ENCODE assay signal across 20 mouse cellular contexts in genomic region chr1:34863323-34863722, GRCm38 (mm10). TPM values are rescaled to one million over a fixed set of nuclear protein-coding genes. Genes with fewer than 3 reads are reported as not detected.
DNase-seq lines count a peak whose midpoint lies in the region; ATAC-seq and TF ChIP-seq lines count a peak whose summit lies in the region.
"Had no signal": no experiment of that assay in that cellular context is flagged by ENCODE, and none has a peak within 500 bp of the region (broad histone marks: within the 10 kb centered on the region; RNA-seq: fewer than 3 reads in every experiment).

No protein-coding gene starts in this region.

- peaks cover 39% of the 10 kb centered on the region for H3K36me3 ChIP-seq in kidney, embryonic 15.5 days
- H3K36me3 ChIP-seq in kidney, embryonic 16.5 days (ENCODE audit: insufficient read depth, low read length): peaks cover 20% of the 10 kb centered on the region
- no peaks in the 10 kb centered on the region; the same call in 1 of the 2 replicates for H3K36me3 ChIP-seq in lung, postnatal 0 days (ENCODE audit: insufficient read depth, low read length)
- H3K36me3 ChIP-seq: embryonic facial prominence, embryonic 12.5 days had no signal

- no peak for TF ChIP-seq EP300 in lung, postnatal 0 days (IDR thresholded peaks at IDR 0.05)

- intact Hi-C loops in heart, postnatal 36 days (cut with DNase I): loop anchor here (10.0 kb wide), 1 partner anchor 219 kb away; no protein-coding TSS in a partner anchor

- no peaks in the 10 kb centered on the region for H3K27me3 ChIP-seq in kidney, embryonic 15.5 days
- H3K27me3 ChIP-seq in kidney, embryonic 16.5 days (ENCODE audit: insufficient read depth, low read length): no peaks in the 10 kb centered on the region
- H3K27me3 ChIP-seq in lung, postnatal 0 days (replicated peaks; ENCODE audit: insufficient read depth, low read length): no peaks in the 10 kb centered on the region
- H3K27me3 ChIP-seq: CH12.LX; embryonic facial prominence, embryonic 12.5 days; forebrain, embryonic 12.5 days; hindbrain, embryonic 15.5 days; Patski had no signal

- 0 out of 2 replicates have a peak, but pooled peaks cover 6% of the 10 kb centered on the region for H3K4me1 ChIP-seq in kidney, embryonic 15.5 days
- H3K4me1 ChIP-seq in kidney, embryonic 16.5 days (ENCODE audit: insufficient read depth, low read length): no peaks in the 10 kb centered on the region; the same call in 1 of the 2 replicates
- peaks cover 3% of the 10 kb centered on the region; the same call in 1 of the 2 replicates for H3K4me1 ChIP-seq in lung, postnatal 0 days (ENCODE audit: insufficient read depth, low read depth, low read length)
- H3K4me1 ChIP-seq: embryonic facial prominence, embryonic 12.5 days; forebrain, embryonic 12.5 days; hindbrain, embryonic 15.5 days had no signal

- H3K4me2 ChIP-seq in kidney, embryonic 15.5 days: no peak overlapping the region
- no peak overlapping the region for H3K4me2 ChIP-seq in kidney, embryonic 16.5 days (replicated peaks; ENCODE audit: low read depth, low read length)
- H3K4me2 ChIP-seq in lung, postnatal 0 days (replicated peaks; ENCODE audit: low read depth, low read length): no peak overlapping the region
- H3K4me2 ChIP-seq: embryonic facial prominence, embryonic 12.5 days; forebrain, embryonic 12.5 days; hindbrain, embryonic 15.5 days had no signal

- WGBS in kidney, embryonic 15.5 days: 75% methylated on average over 7 of the region's 7 CpGs
- 71% methylated on average over 7 of the region's 7 CpGs for WGBS in kidney, embryonic 16.5 days
- WGBS in lung, postnatal 0 days: 79% methylated on average over 7 of the region's 7 CpGs

- peak; percentile 40 for DNase-seq in heart, adult 11 months
- no peak for DNase-seq in heart, postnatal 36 days
- no peak for DNase-seq in lung, postnatal 0 days (ENCODE audit: low spot score)
- DNase-seq in lung, postnatal 25 days (ENCODE audit: low spot score): no peak
- DNase-seq: adrenal gland, adult 2 months; adrenal gland, postnatal 25 days; cerebellum, adult 11 months; cerebellum, adult 9-10 months; cerebellum, postnatal 25 days; forebrain, postnatal 0 days; gastrocnemius, postnatal 14 days; heart, postnatal 10 days had no signal

- H3K9me3 ChIP-seq in kidney, embryonic 15.5 days (replicated peaks): no peaks in the 10 kb centered on the region
- no peaks in the 10 kb centered on the region for H3K9me3 ChIP-seq in kidney, embryonic 16.5 days (ENCODE audit: low read length)
- H3K9me3 ChIP-seq in lung, postnatal 0 days (ENCODE audit: low read length): no peaks in the 10 kb centered on the region
- H3K9me3 ChIP-seq: embryonic facial prominence, embryonic 12.5 days; forebrain, embryonic 12.5 days; hindbrain, embryonic 15.5 days had no signal

- TF ChIP-seq CTCF in lung, postnatal 0 days (IDR thresholded peaks at IDR 0.05): no peak

- ATAC-seq in kidney, embryonic 15.5 days (replicated peaks; ENCODE audit: low FRiP score): no peak
- ATAC-seq in kidney, embryonic 16.5 days (ENCODE audit: low FRiP score, low TSS enrichment): no peak
- ATAC-seq in lung, postnatal 0 days: no peak
- ATAC-seq: activated CD4-positive, CD25-positive, alpha-beta regulatory T cell, adult 4 months; forebrain, postnatal 0 days; Patski had no signal

- no peak overlapping the region for H3K27ac ChIP-seq in kidney, embryonic 15.5 days
- no peak overlapping the region for H3K27ac ChIP-seq in kidney, embryonic 16.5 days (ENCODE audit: low read length)
- H3K27ac ChIP-seq in lung, postnatal 0 days (ENCODE audit: low read length): 0 out of 2 replicates have a peak overlapping the region, but pooled peaks have one; percentile 43
- H3K27ac ChIP-seq: embryonic facial prominence, embryonic 12.5 days; forebrain, embryonic 12.5 days; hindbrain, embryonic 15.5 days had no signal

- H3K9ac ChIP-seq in kidney, embryonic 15.5 days: 0 out of 2 replicates have a peak overlapping the region, but pooled peaks have one; percentile 10
- H3K9ac ChIP-seq in kidney, embryonic 16.5 days (replicated peaks; ENCODE audit: low read length): no peak overlapping the region
- H3K9ac ChIP-seq in lung, postnatal 0 days (replicated peaks; ENCODE audit: low read depth): no peak overlapping the region
- H3K9ac ChIP-seq: embryonic facial prominence, embryonic 12.5 days; forebrain, embryonic 12.5 days; forebrain, postnatal 0 days; hindbrain, embryonic 15.5 days had no signal

- H3K4me3 ChIP-seq in kidney, embryonic 15.5 days (replicated peaks): no peak overlapping the region
- H3K4me3 ChIP-seq in kidney, embryonic 16.5 days (ENCODE audit: low read length): no peak overlapping the region
- no peak overlapping the region for H3K4me3 ChIP-seq in lung, postnatal 0 days (ENCODE audit: low read depth, low read length)
- H3K4me3 ChIP-seq: embryonic facial prominence, embryonic 12.5 days; forebrain, embryonic 12.5 days; hindbrain, embryonic 15.5 days had no signal

RNA-seq across cellular contexts. Expression of gene Plekhb2, which starts 13.5 kb away (rescaled TPM):
- 100 to 1,000 TPM; 102 to 117 TPM for total RNA-seq in heart, postnatal 36 days (2021)
- polyA plus RNA-seq in kidney, embryonic 15.5 days (2015; fragmentation: Nextera tagmentation; extraction: Ambion mirVana): 34.2 and 37.8 TPM in 2 replicates
- 53.2 and 58.0 TPM in 2 replicates for polyA plus RNA-seq in kidney, embryonic 16.5 days (2015; fragmentation: Nextera tagmentation; extraction: Ambion mirVana)
- 71.1 and 79.8 TPM in 2 replicates for polyA plus RNA-seq in lung, postnatal 0 days (2015; fragmentation: Nextera tagmentation; extraction: Ambion mirVana)

RNA-seq across cellular contexts. Expression of gene Fam168b, which starts 20.5 kb away (rescaled TPM):
- 10 to 100 TPM; 41.8 to 45.3 TPM for total RNA-seq in heart, postnatal 36 days (2021)
- polyA plus RNA-seq in kidney, embryonic 15.5 days (2015; fragmentation: Nextera tagmentation; extraction: Ambion mirVana): 71.4 and 78.4 TPM in 2 replicates
- polyA plus RNA-seq in kidney, embryonic 16.5 days (2015; fragmentation: Nextera tagmentation; extraction: Ambion mirVana): 69.1 and 83.2 TPM in 2 replicates
- polyA plus RNA-seq in lung, postnatal 0 days (2015; fragmentation: Nextera tagmentation; extraction: Ambion mirVana): 29.3 and 31.8 TPM in 2 replicates
